Mouse (Mus musculus): ENCODE measurements around the gene Upf2. TPM values are rescaled to one million over a fixed set of nuclear protein-coding genes. Genes with fewer than 3 reads are reported as not detected.

The Upf2 gene
- polyA plus RNA-seq (2014; fragmentation: Nextera tagmentation; extraction: Ambion mirVana) = 11.9 and 12.3 TPM in 2 replicates

GRCm38 (mm10) chr2:5950766-5951595, at the start of gene Upf2:
Gene Upf2 (plus strand): TSS chr2:5951469.
- ATAC-seq (ENCODE audit: insufficient read depth, low FRiP score, low TSS enrichment) (peak; percentile 93), DNase-seq (ENCODE audit: low spot score) (peak; percentile 96)
- peak within 1 kb of the TSS; percentile 98 for H3K4me3 ChIP-seq (ENCODE audit: low read depth, low read length)
- peak within 1 kb of the TSS; percentile 91 for H3K9ac ChIP-seq (ENCODE audit: low read length)
- H3K36me3 ChIP-seq (ENCODE audit: control insufficient read depth, insufficient read depth, low read length) = no peaks in the 10 kb centered on the region; the same call in 1 of the 2 replicates
- H3K27me3 ChIP-seq (ENCODE audit: control insufficient read depth, insufficient read depth, low read length) = no peaks in the 10 kb centered on the region
- peak within 1 kb of the TSS; percentile 73 for H3K27ac ChIP-seq (ENCODE audit: low read depth, low read length)
- WGBS = under 1% methylated on average over 40 of the region's 54 CpGs
- H3K9me3 ChIP-seq (ENCODE audit: control insufficient read depth, low read length) = no peaks in the 10 kb centered on the region
- H3K4me2 ChIP-seq (ENCODE audit: low read depth) = peak within 1 kb of the TSS; percentile 79
- H3K4me1 ChIP-seq (ENCODE audit: control insufficient read depth, insufficient read depth, low read length) = no peaks in the 10 kb centered on the region

DNA sequence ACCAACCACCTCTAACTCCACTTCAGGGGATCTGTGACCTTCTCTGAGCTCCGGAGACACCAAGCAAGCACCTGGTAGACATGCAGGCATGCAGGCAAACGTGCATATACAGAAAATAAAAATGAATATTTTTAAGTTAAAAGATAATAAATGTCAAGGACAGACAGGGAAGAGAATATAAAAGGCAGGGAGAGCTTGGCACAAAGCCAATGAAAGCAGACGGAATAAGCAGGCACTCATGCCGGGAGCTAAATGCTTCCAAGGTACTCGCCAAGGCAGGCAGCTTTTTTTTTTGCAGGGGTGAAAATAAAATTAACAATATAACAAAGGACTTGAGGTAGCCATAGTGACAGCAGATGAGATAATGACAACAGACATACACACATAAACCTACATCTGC, 45.2 kb upstream of the Upf2 start:
- 68% methylated on average over 5 of the region's 5 CpGs for WGBS
- H3K4me3 ChIP-seq (ENCODE audit: low read depth, low read length) = no peak overlapping the region
- no peak for DNase-seq (ENCODE audit: low spot score)
- no peaks in the 10 kb centered on the region for H3K4me1 ChIP-seq (ENCODE audit: control insufficient read depth, insufficient read depth, low read length)
- no peaks in the 10 kb centered on the region for H3K27me3 ChIP-seq (ENCODE audit: control insufficient read depth, insufficient read depth, low read length)
- no peak overlapping the region for H3K27ac ChIP-seq (ENCODE audit: low read depth, low read length)
- no peaks in the 10 kb centered on the region for H3K9me3 ChIP-seq (ENCODE audit: control insufficient read depth, low read length)
- H3K36me3 ChIP-seq (ENCODE audit: control insufficient read depth, insufficient read depth, low read length) = no peaks in the 10 kb centered on the region; the same call in 1 of the 2 replicates
- ATAC-seq (ENCODE audit: insufficient read depth, low FRiP score, low TSS enrichment) = no peak
- H3K4me2 ChIP-seq (ENCODE audit: low read depth) = no peak overlapping the region
- H3K9ac ChIP-seq (ENCODE audit: low read length) = no peak overlapping the region

- Histone ChIP-seq H3K4me3 (ENCODE audit: low read depth, low read length) (no peak overlapping the region), H3K27me3 (ENCODE audit: control insufficient read depth, insufficient read depth, low read length) (no peaks in the 10 kb centered on the region), H3K9ac (ENCODE audit: low read length) (no peak overlapping the region), H3K36me3 (ENCODE audit: control insufficient read depth, insufficient read depth, low read length) (no peaks in the 10 kb centered on the region; the same call in 1 of the 2 replicates), H3K27ac (ENCODE audit: low read depth, low read length) (no peak overlapping the region), H3K9me3 (ENCODE audit: control insufficient read depth, low read length) (no peaks in the 10 kb centered on the region), H3K4me2 (ENCODE audit: low read depth) (no peak overlapping the region), H3K4me1 (ENCODE audit: control insufficient read depth, insufficient read depth, low read length) (no peaks in the 10 kb centered on the region)
- 52% methylated on average over 3 of the region's 3 CpGs for WGBS
- DNase-seq (ENCODE audit: low spot score) = peak; percentile 30
- ATAC-seq (ENCODE audit: insufficient read depth, low FRiP score, low TSS enrichment) = no peak
Measured at GRCm38 (mm10) chr2:5906625-5907024, 44.6 kb upstream of the Upf2 start.

GRCm38 (mm10) chr2:5911282-5911965, 39.8 kb upstream of the Upf2 start:
- Histone ChIP-seq H3K4me1 (ENCODE audit: control insufficient read depth, insufficient read depth, low read length) (no peaks in the 10 kb centered on the region), H3K9ac (ENCODE audit: low read length) (no peak overlapping the region), H3K27me3 (ENCODE audit: control insufficient read depth, insufficient read depth, low read length) (no peaks in the 10 kb centered on the region), H3K4me2 (ENCODE audit: low read depth) (no peak overlapping the region), H3K4me3 (ENCODE audit: low read depth, low read length) (no peak overlapping the region), H3K27ac (ENCODE audit: low read depth, low read length) (no peak overlapping the region), H3K36me3 (ENCODE audit: control insufficient read depth, insufficient read depth, low read length) (0 out of 2 replicates have a peak, but pooled peaks cover 2% of the 10 kb centered on the region), H3K9me3 (ENCODE audit: control insufficient read depth, low read length) (no peaks in the 10 kb centered on the region)
- WGBS = 80% methylated on average over 16 of the region's 16 CpGs
- DNase-seq (ENCODE audit: low spot score) = no peak
- ATAC-seq (ENCODE audit: insufficient read depth, low FRiP score, low TSS enrichment) = no peak

DNA sequence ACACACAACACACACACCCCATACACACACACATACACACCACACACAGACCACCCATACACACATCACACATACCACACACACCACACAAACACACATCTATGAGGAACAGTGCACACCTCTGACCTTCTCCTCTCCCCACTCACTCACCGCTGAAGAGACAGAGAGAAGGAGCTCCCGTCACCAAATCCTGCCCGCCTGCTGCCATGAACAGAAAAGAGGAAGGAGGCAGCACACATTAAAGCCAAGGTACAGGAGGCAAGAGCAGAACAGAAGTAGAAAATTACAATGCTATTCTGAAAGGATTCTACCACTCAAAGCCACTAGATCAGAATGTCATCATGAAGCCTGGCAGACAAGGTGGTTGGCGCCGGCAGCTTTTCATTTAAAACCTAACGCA, 28.4 kb upstream of the Upf2 start:
- H3K9me3 ChIP-seq (ENCODE audit: control insufficient read depth, low read length) = no peaks in the 10 kb centered on the region
- H3K27ac ChIP-seq (ENCODE audit: low read depth, low read length) = no peak overlapping the region
- ATAC-seq (ENCODE audit: insufficient read depth, low FRiP score, low TSS enrichment) = no peak
- H3K27me3 ChIP-seq (ENCODE audit: control insufficient read depth, insufficient read depth, low read length) = no peaks in the 10 kb centered on the region
- WGBS = 94% methylated on average over 6 of the region's 6 CpGs
- H3K9ac ChIP-seq (ENCODE audit: low read length) = no peak overlapping the region
- no peak for DNase-seq (ENCODE audit: low spot score)
- no peaks in the 10 kb centered on the region for H3K4me1 ChIP-seq (ENCODE audit: control insufficient read depth, insufficient read depth, low read length)
- H3K4me2 ChIP-seq (ENCODE audit: low read depth) = no peak overlapping the region
- H3K36me3 ChIP-seq (ENCODE audit: control insufficient read depth, insufficient read depth, low read length) = no peaks in the 10 kb centered on the region
- H3K4me3 ChIP-seq (ENCODE audit: low read depth, low read length) = no peak overlapping the region

GRCm38 (mm10) chr2:5923786-5924185, 27.5 kb upstream of the Upf2 start:
- Histone ChIP-seq H3K27ac (ENCODE audit: low read depth, low read length) (no peak overlapping the region), H3K4me2 (ENCODE audit: low read depth) (no peak overlapping the region), H3K9me3 (ENCODE audit: control insufficient read depth, low read length) (no peaks in the 10 kb centered on the region), H3K36me3 (ENCODE audit: control insufficient read depth, insufficient read depth, low read length) (no peaks in the 10 kb centered on the region), H3K4me1 (ENCODE audit: control insufficient read depth, insufficient read depth, low read length) (no peaks in the 10 kb centered on the region), H3K27me3 (ENCODE audit: control insufficient read depth, insufficient read depth, low read length) (no peaks in the 10 kb centered on the region), H3K9ac (ENCODE audit: low read length) (no peak overlapping the region), H3K4me3 (ENCODE audit: low read depth, low read length) (no peak overlapping the region)
- DNase-seq (ENCODE audit: low spot score) (no peak), ATAC-seq (ENCODE audit: insufficient read depth, low FRiP score, low TSS enrichment) (no peak)
- 71% methylated on average over 9 of the region's 9 CpGs for WGBS

GRCm38 (mm10) chr2:5927481-5927880, 23.8 kb upstream of the Upf2 start:
- no peak overlapping the region for H3K27ac ChIP-seq (ENCODE audit: low read depth, low read length)
- no peak overlapping the region for H3K4me2 ChIP-seq (ENCODE audit: low read depth)
- ATAC-seq (ENCODE audit: insufficient read depth, low FRiP score, low TSS enrichment) = no peak
- 92% methylated on average over 5 of the region's 5 CpGs for WGBS
- no peaks in the 10 kb centered on the region for H3K9me3 ChIP-seq (ENCODE audit: control insufficient read depth, low read length)
- H3K4me1 ChIP-seq (ENCODE audit: control insufficient read depth, insufficient read depth, low read length) = no peaks in the 10 kb centered on the region
- no peak overlapping the region for H3K9ac ChIP-seq (ENCODE audit: low read length)
- no peak overlapping the region for H3K4me3 ChIP-seq (ENCODE audit: low read depth, low read length)
- H3K27me3 ChIP-seq (ENCODE audit: control insufficient read depth, insufficient read depth, low read length) = no peaks in the 10 kb centered on the region
- H3K36me3 ChIP-seq (ENCODE audit: control insufficient read depth, insufficient read depth, low read length) = no peaks in the 10 kb centered on the region
- DNase-seq (ENCODE audit: low spot score) = no peak

DNA sequence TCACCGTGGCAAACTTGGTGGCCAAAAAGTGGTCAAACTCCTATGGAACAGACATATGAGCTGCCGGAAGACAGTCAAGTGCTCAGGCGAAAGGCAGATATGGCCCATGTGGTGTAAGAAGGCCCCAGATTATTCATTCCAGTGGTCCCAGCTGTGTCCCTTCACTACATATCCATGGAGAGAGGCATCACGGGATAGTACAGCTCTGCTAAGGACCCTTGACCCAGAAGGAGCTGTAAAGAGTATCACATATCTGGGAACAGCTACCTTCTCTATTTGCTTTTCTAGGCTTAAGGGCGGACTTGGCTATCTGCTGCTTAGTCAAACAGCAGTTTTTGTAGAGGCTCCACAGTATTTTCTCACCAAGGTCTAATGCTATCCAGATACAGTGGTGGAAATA, 21.5 kb upstream of the Upf2 start:
- Histone ChIP-seq H3K4me2 (ENCODE audit: low read depth) (no peak overlapping the region), H3K27ac (ENCODE audit: low read depth, low read length) (no peak overlapping the region)

More for the DNA sequence above, 21.5 kb upstream of the Upf2 start:
- no peak for ATAC-seq (ENCODE audit: insufficient read depth, low FRiP score, low TSS enrichment)
- H3K4me3 ChIP-seq (ENCODE audit: low read depth, low read length) = no peak overlapping the region
- 93% methylated on average over 5 of the region's 5 CpGs for WGBS
- no peak overlapping the region for H3K9ac ChIP-seq (ENCODE audit: low read length)
- DNase-seq (ENCODE audit: low spot score) = no peak
- no peaks in the 10 kb centered on the region for H3K9me3 ChIP-seq (ENCODE audit: control insufficient read depth, low read length)
- H3K36me3 ChIP-seq (ENCODE audit: control insufficient read depth, insufficient read depth, low read length) = no peaks in the 10 kb centered on the region
- H3K27me3 ChIP-seq (ENCODE audit: control insufficient read depth, insufficient read depth, low read length) = no peaks in the 10 kb centered on the region
- H3K4me1 ChIP-seq (ENCODE audit: control insufficient read depth, insufficient read depth, low read length) = no peaks in the 10 kb centered on the region
